Mouse (Mus musculus) stomach, postnatal 0 days (tissue): Measurements from ENCODE around the gene B230104I21Rik.

Experiments used
- CTCF ChIP-seq: IDR thresholded peaks from 2 replicates; pipeline ENCODE4 v1.5.1; 2016; ENCODE audit warnings: antibody characterized with exemption, low read depth, mild to moderate bottlenecking, moderate library complexity
- EP300 ChIP-seq: optimal IDR thresholded peaks from 2 replicates; pipeline ENCODE3; 2016; ENCODE audit warnings: antibody characterized with exemption

DNA sequence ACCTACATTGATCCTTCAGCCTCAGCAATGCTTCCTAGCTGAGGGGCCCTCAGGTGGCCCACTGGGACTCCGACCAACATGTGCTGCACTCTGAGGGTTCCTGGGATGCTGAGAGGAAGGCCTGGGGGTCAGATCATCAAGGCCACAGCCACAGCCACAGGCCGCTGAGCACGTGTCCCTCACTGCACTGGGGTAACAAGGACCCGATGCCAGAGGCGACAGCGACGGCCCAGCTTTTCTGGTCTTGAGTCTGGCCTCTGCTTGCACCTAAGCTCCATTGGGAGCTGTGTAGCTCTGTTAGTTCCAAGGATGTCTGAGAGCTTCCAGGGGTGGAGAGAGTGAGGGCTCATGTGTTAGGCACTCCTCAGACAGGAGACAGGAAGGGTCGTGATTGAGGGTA, 34.9 kb downstream of the B230104I21Rik start:
- TF ChIP-seq EP300 = no peak
- no peak for TF ChIP-seq CTCF
